Mouse (Mus musculus) kidney, adult 2 months (tissue): ENCODE data around the gene Rnf220. TPM values are rescaled to one million over a fixed set of nuclear protein-coding genes. Genes with fewer than 3 reads are reported as not detected.

Source experiments
- DNase-seq: peaks from one replicate; pipeline ENCODE4 v3.0.0; 2021
- H3K27ac ChIP-seq: fragments of 200-500 bp; 2 replicates; pipeline ENCODE4 v1.5.1; 2012; ENCODE audit warnings: low read depth, low read length, control low read depth, inconsistent platforms; ENCODE audit not compliant: insufficient read depth
- H3K27me3 ChIP-seq: fragments of 200-500 bp; replicated peaks from 2 replicates; pipeline ENCODE4 v1.6.1; 2012; ENCODE audit warnings: mild to moderate bottlenecking, moderate library complexity, low read length, inconsistent platforms; ENCODE audit not compliant: control insufficient read depth, insufficient read depth
- H3K36me3 ChIP-seq: fragments of 200-500 bp; 2 replicates; pipeline ENCODE4 v1.6.1; 2012; ENCODE audit warnings: mild to moderate bottlenecking, moderate library complexity, low read length, inconsistent platforms; ENCODE audit not compliant: control insufficient read depth, insufficient read depth
- H3K4me1 ChIP-seq: fragments of 200-500 bp; 2 replicates; pipeline ENCODE4 v1.6.1; 2011; ENCODE audit warnings: low read length; ENCODE audit not compliant: control insufficient read depth, insufficient read depth
- H3K4me3 ChIP-seq: fragments of 200-500 bp; 2 replicates; pipeline ENCODE4 v1.5.1; 2011; ENCODE audit warnings: mild to moderate bottlenecking, low read depth, low read length, control low read depth; ENCODE audit not compliant: insufficient read depth
- CTCF ChIP-seq: fragments of 200-500 bp; conservative IDR thresholded peaks from 2 replicates; pipeline ENCODE4 v1.5.1; 2011; ENCODE audit warnings: low read depth, mild to moderate bottlenecking, control low read depth, low read length, moderate library complexity, mixed read lengths; ENCODE audit not compliant: insufficient read depth, insufficient read length
- POLR2A ChIP-seq: fragments of 200-500 bp; IDR thresholded peaks from one replicate; pipeline ENCODE4 v1.6.1; 2011; ENCODE audit warnings: low read depth, low read length, control low read depth
- WGBS: fragments of 180-500 bp; shearing (Covaris S2); methylation state at CpG from one replicate; pipeline ENCODE4 v1.1.7; 2018; 5-methylcytosine and 5-hydroxymethylcytosine counted together
- polyA plus RNA-seq: library from polyadenylated mRNA; depleted of rRNA; stranded (reverse); fragments of >200 nt; gene quantifications from 2 replicates; pipeline ENCODE4 v1.2.3, GENCODE M21; 2012

Rnf220 gene
- polyA plus RNA-seq, 1 experiment, result 70.7 TPM

DNA sequence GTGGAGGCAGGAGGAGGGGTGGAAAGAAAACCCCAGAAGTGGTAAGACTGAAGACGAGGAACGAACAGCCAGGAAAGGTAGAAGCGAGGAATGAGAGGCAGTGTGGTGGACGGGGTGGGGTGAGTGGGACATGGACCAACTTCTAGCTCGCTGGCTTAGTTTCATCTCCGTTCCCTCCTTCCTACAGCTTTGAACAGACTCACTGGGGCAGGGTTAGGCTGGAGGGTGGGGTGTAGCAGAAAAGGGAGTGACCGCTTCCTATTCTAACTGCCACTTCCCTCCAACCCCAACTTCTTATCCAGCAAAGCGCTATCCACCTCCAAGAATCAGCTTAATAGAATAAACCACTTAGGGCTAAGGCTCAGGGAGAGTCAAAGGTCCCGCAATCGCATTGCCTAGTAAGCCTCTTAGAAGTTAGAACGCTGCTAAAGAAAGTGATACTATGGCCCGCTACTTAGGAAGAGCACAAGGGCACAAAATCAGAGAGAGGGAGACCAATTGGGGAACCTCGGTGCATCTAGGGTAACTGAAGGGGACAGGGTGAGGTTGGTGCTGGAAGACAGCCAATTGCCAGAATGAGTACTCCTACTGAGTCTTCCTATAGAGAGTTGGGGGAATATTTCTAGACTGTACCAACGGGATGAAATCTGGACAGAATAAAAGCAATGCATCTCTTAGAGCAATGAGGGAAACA is 23.4 kb downstream of the Rnf220 start:
- Histone ChIP-seq H3K4me1 (no peaks in the 10 kb centered on the region), H3K36me3 (no peaks in the 10 kb centered on the region), H3K27ac (no peak overlapping the region), H3K4me3 (no peak overlapping the region), H3K27me3 (0 out of 2 replicates have a peak, but pooled peaks cover 1% of the 10 kb centered on the region)
- no peak for TF ChIP-seq CTCF
- no peak for TF ChIP-seq POLR2A
- 67% methylated on average over 14 of the region's 14 CpGs for WGBS
- DNase-seq, result no peak

- no peak for DNase-seq
- Histone ChIP-seq H3K4me3 (no peak overlapping the region), H3K4me1 (no peaks in the 10 kb centered on the region), H3K36me3 (no peaks in the 10 kb centered on the region), H3K27ac (no peak overlapping the region), H3K27me3 (peaks cover 3% of the 10 kb centered on the region; the same call in 1 of the 2 replicates)
- 73% methylated on average over 4 of the region's 4 CpGs for WGBS
- TF ChIP-seq POLR2A (no peak), CTCF (no peak)
Observed at GRCm38 (mm10) chr4:117469471-117469870, 27.4 kb downstream of the Rnf220 start.

DNA sequence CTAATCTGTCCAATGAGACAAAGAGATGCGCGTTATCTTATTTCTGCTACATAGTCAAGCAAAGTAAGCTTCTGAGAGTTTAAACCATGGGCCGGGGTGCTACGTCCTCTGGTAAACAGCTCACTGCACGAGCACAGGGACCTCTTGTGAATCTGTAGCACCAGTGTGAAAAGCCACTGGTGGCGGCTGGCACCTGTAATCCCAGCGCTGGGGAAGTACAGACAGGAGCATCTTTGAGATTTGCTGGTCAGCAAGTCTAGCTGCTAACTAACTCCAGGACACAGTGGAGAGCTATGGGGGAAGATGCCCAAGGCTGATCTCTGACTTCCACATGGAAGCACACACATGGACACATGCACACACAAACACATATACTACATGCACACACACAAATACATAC is 28.9 kb downstream of the Rnf220 start:
- TF ChIP-seq POLR2A, result no peak
- no peak for TF ChIP-seq CTCF
- no peak overlapping the region for H3K27ac ChIP-seq
- WGBS, result 88% methylated on average over 7 of the region's 7 CpGs
- no peak for DNase-seq
- no peaks in the 10 kb centered on the region for H3K36me3 ChIP-seq
- H3K4me1 ChIP-seq, result no peaks in the 10 kb centered on the region
- peaks cover 2% of the 10 kb centered on the region; the same call in 1 of the 2 replicates for H3K27me3 ChIP-seq
- H3K4me3 ChIP-seq, result no peak overlapping the region

DNA sequence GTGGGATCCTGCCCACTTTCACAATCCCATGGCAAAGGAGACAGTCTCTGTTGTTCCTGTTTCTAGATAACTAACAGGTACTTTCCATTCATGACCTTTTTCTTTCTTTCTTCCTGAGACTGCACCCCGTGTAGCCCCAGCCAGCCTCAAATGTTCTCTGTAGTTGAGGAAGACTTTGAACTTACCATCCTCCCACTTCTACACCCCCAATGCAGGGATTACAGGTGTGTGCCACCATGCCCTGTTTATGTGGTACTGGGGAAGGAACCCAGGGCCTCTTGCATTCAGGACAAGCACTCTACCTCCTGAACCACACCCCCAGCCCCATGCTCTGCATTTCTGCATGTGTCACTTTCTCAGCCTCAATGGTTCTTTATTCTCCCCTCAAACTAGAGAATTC is 47.7 kb downstream of the Rnf220 start:
- Histone ChIP-seq H3K4me1 (no peaks in the 10 kb centered on the region), H3K36me3 (no peaks in the 10 kb centered on the region), H3K4me3 (no peak overlapping the region), H3K27ac (no peak overlapping the region), H3K27me3 (0 out of 2 replicates have a peak, but pooled peaks cover 1% of the 10 kb centered on the region)
- 83% methylated on average over 1 of the region's 1 CpGs for WGBS
- DNase-seq, result no peak
- TF ChIP-seq POLR2A (no peak), CTCF (no peak)

DNA sequence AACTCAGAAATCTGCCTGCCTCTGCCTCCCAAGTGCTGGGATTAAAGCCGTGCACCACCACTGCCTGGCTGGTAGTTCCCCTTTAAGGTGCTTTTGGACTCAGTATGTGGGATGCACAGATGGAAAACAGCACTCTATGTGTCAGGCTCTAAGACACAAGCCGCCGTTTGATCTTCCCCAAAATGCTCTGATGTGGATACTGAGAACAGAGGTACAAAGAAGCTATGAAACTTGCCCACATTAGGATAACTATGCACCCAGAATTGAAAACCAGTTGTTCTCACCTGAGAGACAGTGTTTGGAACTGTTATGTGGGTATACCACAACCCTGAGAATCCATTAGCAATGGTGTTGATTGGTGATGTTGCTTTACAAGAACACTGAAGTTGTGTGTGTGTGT is 48.9 kb downstream of the Rnf220 start:
- Histone ChIP-seq H3K4me1 (no peaks in the 10 kb centered on the region), H3K27me3 (no peaks in the 10 kb centered on the region), H3K4me3 (no peak overlapping the region), H3K27ac (no peak overlapping the region), H3K36me3 (no peaks in the 10 kb centered on the region)
- WGBS, result 89% methylated on average over 3 of the region's 3 CpGs
- DNase-seq, result no peak
- TF ChIP-seq CTCF (no peak), POLR2A (no peak)

- H3K27ac ChIP-seq, result no peak overlapping the region
- no peak for DNase-seq
- no peaks in the 10 kb centered on the region for H3K4me1 ChIP-seq
- TF ChIP-seq POLR2A (no peak), CTCF (no peak)
- 78% methylated on average over 19 of the region's 19 CpGs for WGBS
- no peaks in the 10 kb centered on the region for H3K27me3 ChIP-seq
- H3K4me3 ChIP-seq, result no peak overlapping the region
- no peaks in the 10 kb centered on the region for H3K36me3 ChIP-seq
Observed at GRCm38 (mm10) chr4:117445516-117446207, 51.2 kb downstream of the Rnf220 start.

DNA sequence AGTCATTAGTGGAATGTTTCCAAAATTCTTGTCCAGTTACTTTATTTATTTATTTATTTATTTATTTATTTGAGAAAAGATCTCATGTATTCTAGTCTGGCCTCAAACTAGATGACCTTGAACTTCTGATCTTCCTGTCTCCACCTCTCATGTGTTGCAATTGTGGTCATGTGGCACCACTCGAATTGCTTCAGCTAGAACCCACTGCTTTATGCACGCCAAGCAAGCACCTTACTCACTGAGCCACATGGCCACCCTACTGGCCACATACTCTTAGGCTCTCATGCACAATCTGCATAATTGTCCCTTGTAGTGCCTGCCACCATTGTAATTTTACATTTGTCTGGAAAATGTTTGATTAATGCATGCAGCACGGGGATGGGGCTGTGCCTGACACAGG is 57.9 kb downstream of the Rnf220 start:
- Histone ChIP-seq H3K4me3 (no peak overlapping the region), H3K4me1 (no peaks in the 10 kb centered on the region), H3K27ac (no peak overlapping the region), H3K27me3 (no peaks in the 10 kb centered on the region), H3K36me3 (no peaks in the 10 kb centered on the region)
- no peak for DNase-seq
- 76% methylated on average over 3 of the region's 3 CpGs for WGBS
- no peak for TF ChIP-seq CTCF
